Mouse (Mus musculus) gastrocnemius, postnatal 36 days (tissue): ENCODE results near the gene Stk36. TPM values are rescaled to one million over a fixed set of nuclear protein-coding genes. Genes with fewer than 3 reads are reported as not detected.

Experiments
- DNase-seq, 2 experiments: peaks; one replicate each; pipeline ENCODE4 v3.0.0; 2022
- intact Hi-C: fragments of 180-260 bp; cut with DNase I; formaldehyde crosslinking; loops from one replicate; pipeline ENCODE4 v1.15.1; 2025
- microRNA-seq, 2 experiments: library from miRNA; unstranded; fragments of <30 nt; microRNA quantifications; one replicate each; pipeline ENCODE4 v1.2.0; 2021
- total RNA-seq, 2 experiments: library from RNA; stranded (reverse); gene quantifications; 2 replicates each; pipeline ENCODE4 v1.2.3; 2021

Gene Stk36
- total RNA-seq, 2 experiments from 2014 or later, result 0.38 to 0.39 TPM

GRCm38 (mm10) chr1:74662253-74662865 is 61.1 kb downstream of the Stk36 start:
- DNase-seq, result no peak
- intact Hi-C loops, result no loop called here

DNA sequence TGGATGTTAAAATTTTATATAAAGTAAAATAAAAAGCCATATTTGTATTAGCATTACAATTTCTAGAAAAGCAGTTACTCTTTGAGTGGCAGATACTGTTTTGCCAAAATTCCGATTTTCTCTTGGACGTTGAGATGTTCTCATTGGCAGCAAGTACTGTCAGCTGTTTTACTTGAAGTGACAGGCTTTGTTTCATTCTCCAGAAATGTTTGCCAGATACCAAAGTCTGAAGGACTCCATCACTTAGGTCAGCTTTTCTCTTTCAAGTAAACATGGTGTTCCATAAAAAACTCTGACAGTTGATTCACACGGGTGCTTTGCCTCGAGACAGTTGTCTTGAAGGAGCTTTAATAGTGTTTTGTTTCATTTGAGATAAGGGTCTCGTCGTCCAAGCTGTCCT is 63.9 kb downstream of the Stk36 start:
- DNase-seq, result no peak
- intact Hi-C loops, result no loop called here

GRCm38 (mm10) chr1:74668371-74668770 is 67.1 kb downstream of the Stk36 start:
- intact Hi-C loops, result no loop called here
- DNase-seq, result no peak

DNA sequence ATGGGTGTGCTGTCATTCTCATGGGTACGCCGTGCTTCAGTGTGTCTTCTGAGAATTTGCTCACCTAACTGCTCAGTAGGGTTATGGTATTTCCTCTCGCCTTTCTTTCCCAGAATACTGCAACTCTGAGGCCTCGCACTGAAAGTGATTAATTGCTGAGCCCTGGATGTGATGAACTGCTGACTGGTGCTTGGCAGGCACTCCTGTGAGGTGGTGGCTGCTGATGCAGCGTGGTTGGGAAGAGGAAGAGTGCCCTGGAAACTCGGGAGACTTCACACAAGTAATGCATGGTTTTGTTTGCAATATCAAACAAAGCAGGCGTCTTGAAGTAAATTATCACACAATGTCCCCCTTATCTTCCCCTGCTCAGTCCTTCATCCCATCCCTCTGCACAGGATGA is 71.5 kb downstream of the Stk36 start:
- intact Hi-C loops, result no loop called here
- no peak for DNase-seq

DNA sequence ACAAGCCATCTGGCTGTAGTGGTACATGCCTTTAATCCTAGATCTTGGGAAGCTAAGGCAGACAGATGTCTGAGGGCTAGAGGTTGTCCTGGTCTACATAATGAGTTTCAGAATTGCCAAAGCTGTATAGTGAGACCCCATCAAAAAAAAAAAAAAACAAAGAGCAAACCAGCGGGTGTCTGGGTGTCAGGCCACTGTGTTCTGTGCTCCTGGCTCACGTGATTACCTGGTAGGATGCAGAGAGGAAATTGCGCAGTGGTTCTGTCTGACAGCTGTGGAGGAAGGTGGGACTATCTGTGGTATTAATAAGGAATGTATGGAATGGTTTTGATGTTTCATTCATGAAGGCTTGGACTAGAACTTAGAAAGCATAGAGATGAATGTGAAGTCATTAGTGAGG is 75.6 kb downstream of the Stk36 start:
- intact Hi-C loops, result no loop called here
- no peak for DNase-seq

GRCm38 (mm10) chr1:74677843-74678242 is 76.6 kb downstream of the Stk36 start:
- intact Hi-C loops, result no loop called here
- no peak for DNase-seq

Small RNA genes within 50 kb of the gene (microRNA-seq; reads per million reads assigned to microRNA genes)
- gene Gm25035, result 0 reads per million in 2 experiments

Other genes starting within 250 kb of the Stk36 start
- gene Catip, start 239.3 kb upstream of the Stk36 start, total RNA-seq, result under 1 TPM in 1 of 2 experiments, not detected in 1; 0.12 TPM
- 1 to 10 TPM; 3.0 to 3.9 TPM for gene Slc11a1, start 226.2 kb upstream of the Stk36 start, total RNA-seq
- 10 to 100 TPM; 82.2 to 97.4 TPM for gene Ctdsp1, start 209.9 kb upstream of the Stk36 start, total RNA-seq
- gene Vil1, start 192.1 kb upstream of the Stk36 start, total RNA-seq, result not detected
- gene Cnot9, start 95.4 kb upstream of the Stk36 start, total RNA-seq, result 10 to 100 TPM; 11.1 to 11.6 TPM
- gene Plcd4, start 58.6 kb upstream of the Stk36 start, total RNA-seq, result 10 to 100 TPM; 52.2 to 73.6 TPM
- 1 to 10 TPM; 7.8 to 8.8 TPM for gene Usp37, start 57.2 kb upstream of the Stk36 start, total RNA-seq
- 1 to 10 TPM; 7.1 to 7.2 TPM for gene Zfp142, start 13.2 kb upstream of the Stk36 start, total RNA-seq
- gene Bcs1l, start 13.2 kb upstream of the Stk36 start, total RNA-seq, result 10 to 100 TPM; 17.9 to 19.6 TPM
- 10 to 100 TPM; 15.1 to 17.5 TPM for gene Rnf25, start within 50 bp of the Stk36 start, total RNA-seq
- gene Ttll4, start 60.3 kb downstream of the Stk36 start, total RNA-seq, result 10 to 100 TPM; 11.3 to 14.3 TPM
- 10 to 100 TPM; 41.0 to 44.1 TPM for gene Cyp27a1, start 112.1 kb downstream of the Stk36 start, total RNA-seq
- gene Prkag3, start 147.8 kb downstream of the Stk36 start, total RNA-seq, result 10 to 100 TPM; 63.9 to 90.3 TPM
- gene Wnt6, start 170.4 kb downstream of the Stk36 start, total RNA-seq, result under 1 TPM; 0.20 to 0.32 TPM
- gene Wnt10a, start 190.1 kb downstream of the Stk36 start, total RNA-seq, result not detected